Mouse (Mus musculus) duodenum, adult 2 months (tissue): ENCODE data around the gene Aire. TPM values are rescaled to one million over a fixed set of nuclear protein-coding genes. Genes with fewer than 3 reads are reported as not detected.

Experiments used
- polyA plus RNA-seq: library from polyadenylated mRNA; depleted of rRNA; stranded (reverse); fragments of >200 nt; gene quantifications from 2 replicates; pipeline ENCODE4 v1.2.3, GENCODE M21; 2012; ENCODE audit warnings: low replicate concordance; rRNA removed

The Aire gene
- 0.36 and 0.49 TPM in 2 replicates for polyA plus RNA-seq

GRCm38 (mm10) chr10:78043406-78043836 is at the start of gene Aire:
Aire (minus strand) TSS chr10:78043610.

DNA sequence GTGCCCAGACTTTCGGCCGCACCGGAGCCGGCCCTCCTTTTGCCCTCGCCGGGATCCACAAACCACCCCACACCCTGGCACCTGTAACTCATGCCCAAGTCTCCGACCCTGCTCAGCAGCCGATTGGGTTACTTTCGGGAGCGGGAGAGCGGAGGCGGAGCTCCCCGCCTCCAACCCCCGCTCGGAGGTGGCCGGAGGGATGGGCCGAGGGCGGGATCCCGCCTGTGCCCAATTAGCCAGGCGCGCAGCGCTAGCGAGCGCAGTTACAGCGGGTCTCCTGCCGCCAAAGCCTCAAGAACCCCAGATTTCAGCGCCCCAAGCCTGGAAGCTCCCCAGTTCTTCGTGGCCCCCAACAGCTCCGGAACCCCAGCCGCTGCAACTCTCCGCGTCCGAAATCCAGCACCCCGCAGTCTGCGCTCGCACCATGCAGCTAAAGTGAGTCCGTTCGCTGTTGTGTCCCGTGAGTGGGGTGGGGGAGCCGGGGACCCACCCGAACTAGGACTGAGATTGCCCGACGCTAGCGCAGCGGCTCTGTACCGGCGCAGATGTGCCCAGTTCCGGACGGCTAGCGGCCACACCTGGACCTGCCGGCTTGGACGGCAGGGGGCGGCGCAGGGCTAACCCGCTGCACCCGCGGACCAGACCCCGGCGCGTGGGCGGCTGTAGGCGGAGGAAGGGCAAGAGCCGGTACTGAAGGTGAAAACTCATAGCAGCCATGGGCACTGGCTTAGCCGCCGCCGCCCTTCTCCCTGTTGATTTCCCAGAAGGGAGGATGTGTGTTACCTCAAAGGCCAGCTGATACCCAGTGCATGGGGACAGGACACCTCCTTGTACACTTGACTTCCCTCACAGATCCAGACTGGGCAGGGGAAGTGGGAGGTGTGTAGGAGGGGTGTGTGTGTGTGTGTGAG is 25.9 kb upstream of the Aire start, which contains the start of gene Icosl:
Gene Icosl, plus strand, starts transcription at position 202 of the 911 bp plus-strand sequence.

DNA sequence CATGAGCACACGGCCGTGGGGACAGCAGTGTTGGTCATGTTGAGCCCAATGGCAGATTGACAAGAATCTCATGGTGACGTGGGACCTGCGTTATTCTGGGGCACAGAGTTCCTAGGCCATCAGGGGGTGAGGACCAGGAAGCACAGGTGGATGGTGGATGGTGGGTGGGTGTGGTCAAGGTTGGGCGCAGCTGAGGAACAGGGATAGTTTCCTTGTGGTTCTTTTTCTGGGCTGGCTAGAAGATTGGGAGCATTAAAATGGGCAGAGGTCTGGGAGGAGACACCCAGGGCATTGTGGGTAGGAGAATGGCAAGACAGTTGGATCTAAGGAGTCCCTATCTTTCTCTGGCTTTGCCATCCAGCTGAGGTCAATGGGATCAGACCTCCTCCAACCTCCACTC is 1.8 kb downstream of the Aire start, which contains the start of gene Dnmt3l:
Gene Dnmt3l, plus strand, starts transcription at position 301 of the 400 bp plus-strand sequence.

DNA sequence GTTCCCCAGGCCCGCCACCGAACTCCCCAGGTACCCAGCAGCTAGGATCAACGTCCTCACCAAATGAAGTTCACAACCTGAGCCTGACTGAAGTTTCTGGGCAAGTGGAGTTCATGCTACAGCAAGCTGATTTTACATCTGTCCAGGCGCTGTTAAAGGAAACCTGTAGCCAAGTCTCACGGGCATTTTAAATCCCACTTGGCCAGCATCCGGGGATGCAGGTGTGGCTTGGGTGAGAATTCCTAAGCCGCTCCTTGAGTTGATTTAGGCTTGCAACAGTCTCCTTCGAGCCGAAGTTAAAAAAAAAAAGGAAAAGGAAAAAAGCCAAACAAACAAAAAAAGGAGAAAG is 33.5 kb downstream of the Aire start, which contains the start of gene Pfkl:
Gene Pfkl, minus strand, starts transcription at position 139 of the 349 bp plus-strand sequence.

Other genes with a start within 250 kb of the Aire start
- not detected in 2 replicates for gene Gm9639, start 248.5 kb downstream of the Aire start, polyA plus RNA-seq
- not detected in 2 replicates for gene Gm19668, start 244.5 kb downstream of the Aire start, polyA plus RNA-seq
- not detected in 2 replicates for gene Gm9507, start 231.8 kb downstream of the Aire start, polyA plus RNA-seq
- not detected in 2 replicates for gene Gm2696, start 228.9 kb downstream of the Aire start, polyA plus RNA-seq
- gene Krtap10-4, start 216.5 kb downstream of the Aire start, polyA plus RNA-seq = not detected in 2 replicates
- not detected in 2 replicates for gene Krtap10-10, start 207.7 kb downstream of the Aire start, polyA plus RNA-seq
- gene Gm36176, start 196.8 kb downstream of the Aire start, polyA plus RNA-seq = not detected in 2 replicates
- 0.27 TPM in 1 of 2 replicates, not detected in the other for gene Gm10318, start 190.8 kb downstream of the Aire start, polyA plus RNA-seq
- not detected in 2 replicates for gene Gm3285, start 181.6 kb downstream of the Aire start, polyA plus RNA-seq
- gene Lrrc3, start 141.1 kb downstream of the Aire start, polyA plus RNA-seq = 6.2 and 6.9 TPM in 2 replicates
- gene Trpm2, start 73.0 kb downstream of the Aire start, polyA plus RNA-seq = 1.3 and 2.2 TPM in 2 replicates
- gene 1810043G02Rik, start 65.1 kb downstream of the Aire start, polyA plus RNA-seq = 13.2 and 15.9 TPM in 2 replicates
- 31.3 and 60.7 TPM in 2 replicates for gene Pfkl, start 33.5 kb downstream of the Aire start, polyA plus RNA-seq
- 0.21 and 0.59 TPM in 2 replicates for gene Dnmt3l, start 1.7 kb downstream of the Aire start, polyA plus RNA-seq
- 6.3 and 7.0 TPM in 2 replicates for gene Icosl, start 25.7 kb upstream of the Aire start, polyA plus RNA-seq
- 101 and 115 TPM in 2 replicates for gene D10Jhu81e, start 126.2 kb upstream of the Aire start, polyA plus RNA-seq
- gene Pwp2, start 141.5 kb upstream of the Aire start, polyA plus RNA-seq = 3.4 and 4.6 TPM in 2 replicates
- gene Trappc10, start 201.0 kb upstream of the Aire start, polyA plus RNA-seq = 55.8 and 57.1 TPM in 2 replicates